In genomic region chr10:50593371-50593770, GRCm38 (mm10) we compare ENCODE assay signal across 8 mouse cellular contexts. TPM values are rescaled to one million over a fixed set of nuclear protein-coding genes. Genes with fewer than 3 reads are reported as not detected.
DNase-seq lines count a peak whose midpoint lies in the region; ATAC-seq and TF ChIP-seq lines count a peak whose summit lies in the region.

No protein-coding gene starts in this region.

- peak overlapping the region; percentile 52 for H3K4me2 ChIP-seq in embryonic facial prominence, embryonic 15.5 days (replicated peaks)
- H3K4me2 ChIP-seq in liver, embryonic 12.5 days, result peak overlapping the region; percentile 72

- intact Hi-C loops in gastrocnemius, adult 2 months (cut with DNase I), result loop anchor here (5.0 kb wide), 1 partner anchor 304 kb away; no protein-coding TSS in a partner anchor

- H3K4me1 ChIP-seq in embryonic facial prominence, embryonic 15.5 days, result 0 out of 2 replicates have a peak, but pooled peaks cover 3% of the 10 kb centered on the region
- H3K4me1 ChIP-seq in liver, embryonic 12.5 days, result peaks cover 42% of the 10 kb centered on the region

- TF ChIP-seq CTCF in gastrocnemius, adult 2 months (IDR thresholded peaks at IDR 0.05), result no peak

- WGBS in embryonic facial prominence, embryonic 15.5 days, result 69% methylated on average over 12 of the region's 12 CpGs
- 53% methylated on average over 12 of the region's 12 CpGs for WGBS in liver, embryonic 12.5 days (ENCODE audit: insufficient replicate concordance)

- DNase-seq in gastrocnemius, adult 2 months, result no peak
- DNase-seq in gastrocnemius, postnatal 10 days, result no peak
- peak; percentile 45 for DNase-seq in 416B (ENCODE audit: low read depth)
- DNase-seq in urinary bladder, adult 2 months (ENCODE audit: low spot score), result no peak
- no peak for DNase-seq in right cerebral cortex, adult 18-20 months
- DNase-seq in spleen, adult 12 weeks (ENCODE audit: low spot score), result no peak

- no peaks in the 10 kb centered on the region for H3K9me3 ChIP-seq in embryonic facial prominence, embryonic 15.5 days (replicated peaks)
- H3K9me3 ChIP-seq in liver, embryonic 12.5 days (replicated peaks), result no peaks in the 10 kb centered on the region

- no peaks in the 10 kb centered on the region for H3K27me3 ChIP-seq in embryonic facial prominence, embryonic 15.5 days
- H3K27me3 ChIP-seq in liver, embryonic 12.5 days (replicated peaks), result no peaks in the 10 kb centered on the region

- H3K9ac ChIP-seq in embryonic facial prominence, embryonic 15.5 days, result peak overlapping the region; percentile 77; the same call in 1 of the 2 replicates
- peak overlapping the region; percentile 83 for H3K9ac ChIP-seq in liver, embryonic 12.5 days

- ATAC-seq in embryonic facial prominence, embryonic 15.5 days (ENCODE audit: insufficient number of reproducible peaks, low FRiP score, low TSS enrichment, low read depth), result no peak
- no peak for ATAC-seq in liver, embryonic 12.5 days

- no peaks in the 10 kb centered on the region for H3K36me3 ChIP-seq in embryonic facial prominence, embryonic 15.5 days
- no peaks in the 10 kb centered on the region for H3K36me3 ChIP-seq in liver, embryonic 12.5 days

- H3K4me3 ChIP-seq in gastrocnemius, adult 2 months, result peak overlapping the region; percentile 83
- peak overlapping the region; percentile 92 for H3K4me3 ChIP-seq in embryonic facial prominence, embryonic 15.5 days (replicated peaks)
- H3K4me3 ChIP-seq in liver, embryonic 12.5 days, result peak overlapping the region; percentile 86

- H3K27ac ChIP-seq in gastrocnemius, adult 2 months, result peak overlapping the region; percentile 99
- H3K27ac ChIP-seq in embryonic facial prominence, embryonic 15.5 days (replicated peaks), result peak overlapping the region; percentile 95; the same call in 1 of the 2 replicates
- peak overlapping the region; percentile 92 for H3K27ac ChIP-seq in liver, embryonic 12.5 days

RNA-seq across cellular contexts. Expression of gene Ascc3, which starts 0.9 kb away (rescaled TPM):
- 10 to 100 TPM; 16.0 to 16.9 TPM for total RNA-seq in gastrocnemius, adult 2 months (2021)
- 10 to 100 TPM; 13.6 to 17.1 TPM for total RNA-seq in gastrocnemius, postnatal 10 days (2021)
- polyA plus RNA-seq in embryonic facial prominence, embryonic 15.5 days (2015; fragmentation: Nextera tagmentation; extraction: Ambion mirVana), result 20.0 and 20.9 TPM in 2 replicates
- 19.4 and 19.9 TPM in 2 replicates for polyA plus RNA-seq in liver, embryonic 12.5 days (2016; fragmentation: Nextera tagmentation; extraction: Ambion mirVana)
- polyA plus RNA-seq in urinary bladder, adult 2 months (2012; rRNA removed), result 18.9 and 24.7 TPM in 2 replicates
